Comparison of ENCODE assay signal across 8 mouse cellular contexts in genomic region chr6:124702784-124703103, GRCm38 (mm10). TPM values are rescaled to one million over a fixed set of nuclear protein-coding genes. Genes with fewer than 3 reads are reported as not detected.
DNase-seq lines count a peak whose midpoint lies in the region; ATAC-seq lines count a peak whose summit lies in the region.

No protein-coding gene starts in this region.

- no peak overlapping the region for H3K27ac ChIP-seq in kidney, embryonic 15.5 days
- H3K27ac ChIP-seq in liver, embryonic 13.5 days: no peak overlapping the region
- H3K27ac ChIP-seq in neural tube, embryonic 11.5 days (ENCODE audit: low read depth, low read length): no peak overlapping the region

- 46% methylated on average over 3 of the region's 3 CpGs for whole genome bisulfite sequencing in kidney, embryonic 15.5 days
- 54% methylated on average over 3 of the region's 3 CpGs for WGBS in liver, embryonic 13.5 days (ENCODE audit: insufficient replicate concordance)
- WGBS in neural tube, embryonic 11.5 days: 61% methylated on average over 3 of the region's 3 CpGs

- H3K4me2 ChIP-seq in kidney, embryonic 15.5 days: no peak overlapping the region
- no peak overlapping the region for H3K4me2 ChIP-seq in liver, embryonic 13.5 days
- no peak overlapping the region for H3K4me2 ChIP-seq in neural tube, embryonic 11.5 days (ENCODE audit: low read depth)

- peak; percentile 95 for ATAC-seq in activated CD4-positive, CD25-positive, alpha-beta regulatory T cell, adult 4 months
- ATAC-seq in kidney, embryonic 15.5 days (replicated peaks; ENCODE audit: low FRiP score): peak; percentile 60
- ATAC-seq in liver, embryonic 13.5 days (ENCODE audit: low read depth): peak; percentile 67
- peak; percentile 72; the same call in 1 of the 2 replicates for ATAC-seq in neural tube, embryonic 11.5 days (ENCODE audit: insufficient read depth, low FRiP score, low TSS enrichment)

- no peaks in the 10 kb centered on the region for H3K9me3 ChIP-seq in kidney, embryonic 15.5 days (replicated peaks)
- H3K9me3 ChIP-seq in liver, embryonic 13.5 days (replicated peaks): no peaks in the 10 kb centered on the region
- H3K9me3 ChIP-seq in neural tube, embryonic 11.5 days (ENCODE audit: control insufficient read depth, low read length): no peaks in the 10 kb centered on the region

- DNase-seq in A20 (ENCODE audit: low read depth, low spot score): peak; percentile 77
- DNase-seq in embryo, embryonic 9.5 days (ENCODE audit: extremely low spot score): peak; percentile 62
- DNase-seq in heart, adult 8-10 months (ENCODE audit: low spot score): peak; percentile 62
- peak; percentile 56 for DNase-seq in liver, embryonic 13.5 days
- peak; percentile 71 for DNase-seq in neural tube, embryonic 11.5 days (ENCODE audit: low spot score)
- peak; percentile 66 to 70 for DNase-seq in thymus, adult 18-20 months

- no peak overlapping the region for H3K4me3 ChIP-seq in kidney, embryonic 15.5 days (replicated peaks)
- no peak overlapping the region for H3K4me3 ChIP-seq in liver, embryonic 13.5 days (replicated peaks)
- no peak overlapping the region for H3K4me3 ChIP-seq in neural tube, embryonic 11.5 days (ENCODE audit: low read depth, low read length)

- H3K9ac ChIP-seq in kidney, embryonic 15.5 days: no peak overlapping the region
- H3K9ac ChIP-seq in liver, embryonic 13.5 days: no peak overlapping the region
- H3K9ac ChIP-seq in neural tube, embryonic 11.5 days (ENCODE audit: low read length): no peak overlapping the region

- peaks cover 97% of the 10 kb centered on the region for H3K36me3 ChIP-seq in kidney, embryonic 15.5 days
- H3K36me3 ChIP-seq in liver, embryonic 13.5 days: peaks cover 99% of the 10 kb centered on the region
- peaks cover 8% of the 10 kb centered on the region; the same call in 1 of the 2 replicates for H3K36me3 ChIP-seq in neural tube, embryonic 11.5 days (ENCODE audit: control insufficient read depth, insufficient read depth, low read length)

- peaks cover 15% of the 10 kb centered on the region for H3K4me1 ChIP-seq in kidney, embryonic 15.5 days
- peaks cover 23% of the 10 kb centered on the region for H3K4me1 ChIP-seq in liver, embryonic 13.5 days (replicated peaks)
- H3K4me1 ChIP-seq in neural tube, embryonic 11.5 days (ENCODE audit: control insufficient read depth, insufficient read depth, low read length): no peaks in the 10 kb centered on the region

- no peaks in the 10 kb centered on the region for H3K27me3 ChIP-seq in kidney, embryonic 15.5 days
- H3K27me3 ChIP-seq in liver, embryonic 13.5 days: no peaks in the 10 kb centered on the region
- no peaks in the 10 kb centered on the region for H3K27me3 ChIP-seq in neural tube, embryonic 11.5 days (ENCODE audit: control insufficient read depth, insufficient read depth, low read length)

RNA-seq across cellular contexts. Expression of gene Emg1, which starts 9.2 kb away (rescaled TPM):
- polyA plus RNA-seq in activated CD4-positive, CD25-positive, alpha-beta regulatory T cell, adult 4 months (2017; shearing (Covaris generic)): 100 to 1,000 TPM; 401 to 440 TPM
- 10 to 100 TPM; 64.4 to 81.5 (median 73.0) TPM for total RNA-seq in heart, adult 8-10 months (2022)
- 206 and 224 TPM in 2 replicates for polyA plus RNA-seq in kidney, embryonic 15.5 days (2015; fragmentation: Nextera tagmentation; extraction: Ambion mirVana)
- 189 and 198 TPM in 2 replicates for polyA plus RNA-seq in liver, embryonic 13.5 days (2015; fragmentation: Nextera tagmentation; extraction: Ambion mirVana)
- polyA plus RNA-seq in neural tube, embryonic 11.5 days (2014; fragmentation: Nextera tagmentation; extraction: Ambion mirVana): 202 and 204 TPM in 2 replicates

RNA-seq across cellular contexts. Expression of gene Phb2, which starts 9.4 kb away (rescaled TPM):
- polyA plus RNA-seq in activated CD4-positive, CD25-positive, alpha-beta regulatory T cell, adult 4 months (2017; shearing (Covaris generic)): 10 to 100 TPM; 72.2 to 87.3 TPM
- total RNA-seq in heart, adult 8-10 months (2022): 100 to 1,000 TPM; 251 to 296 (median 279) TPM
- polyA plus RNA-seq in kidney, embryonic 15.5 days (2015; fragmentation: Nextera tagmentation; extraction: Ambion mirVana): 401 and 402 TPM in 2 replicates
- polyA plus RNA-seq in liver, embryonic 13.5 days (2015; fragmentation: Nextera tagmentation; extraction: Ambion mirVana): 356 and 373 TPM in 2 replicates
- 362 and 370 TPM in 2 replicates for polyA plus RNA-seq in neural tube, embryonic 11.5 days (2014; fragmentation: Nextera tagmentation; extraction: Ambion mirVana)

RNA-seq across cellular contexts. Expression of gene Ptpn6, which starts 35.8 kb away (rescaled TPM):
- 100 to 1,000 TPM; 138 to 144 TPM for polyA plus RNA-seq in activated CD4-positive, CD25-positive, alpha-beta regulatory T cell, adult 4 months (2017; shearing (Covaris generic))
- 1 to 10 TPM; 2.0 to 5.7 (median 3.1) TPM for total RNA-seq in heart, adult 8-10 months (2022)
- 12.5 and 13.3 TPM in 2 replicates for polyA plus RNA-seq in kidney, embryonic 15.5 days (2015; fragmentation: Nextera tagmentation; extraction: Ambion mirVana)
- 28.7 and 29.5 TPM in 2 replicates for polyA plus RNA-seq in liver, embryonic 13.5 days (2015; fragmentation: Nextera tagmentation; extraction: Ambion mirVana)
- polyA plus RNA-seq in neural tube, embryonic 11.5 days (2014; fragmentation: Nextera tagmentation; extraction: Ambion mirVana): 6.9 and 8.0 TPM in 2 replicates

RNA-seq across cellular contexts. Expression of gene Grcc10, which starts 38.4 kb away (rescaled TPM):
- polyA plus RNA-seq in activated CD4-positive, CD25-positive, alpha-beta regulatory T cell, adult 4 months (2017; shearing (Covaris generic)): 100 to 1,000 TPM; 529 to 630 TPM
- 100 to 1,000 TPM; 286 to 318 (median 310) TPM for total RNA-seq in heart, adult 8-10 months (2022)
- 516 and 519 TPM in 2 replicates for polyA plus RNA-seq in kidney, embryonic 15.5 days (2015; fragmentation: Nextera tagmentation; extraction: Ambion mirVana)
- 77.7 and 80.2 TPM in 2 replicates for polyA plus RNA-seq in liver, embryonic 13.5 days (2015; fragmentation: Nextera tagmentation; extraction: Ambion mirVana)
- polyA plus RNA-seq in neural tube, embryonic 11.5 days (2014; fragmentation: Nextera tagmentation; extraction: Ambion mirVana): 456 and 504 TPM in 2 replicates

RNA-seq across cellular contexts. Expression of gene Lpcat3, which starts 39.9 kb away (rescaled TPM):
- polyA plus RNA-seq in activated CD4-positive, CD25-positive, alpha-beta regulatory T cell, adult 4 months (2017; shearing (Covaris generic)): 10 to 100 TPM; 24.3 to 25.9 TPM
- total RNA-seq in heart, adult 8-10 months (2022): 10 to 100 TPM; 38.8 to 39.9 (median 39.1) TPM
- polyA plus RNA-seq in kidney, embryonic 15.5 days (2015; fragmentation: Nextera tagmentation; extraction: Ambion mirVana): 77.4 and 80.4 TPM in 2 replicates
- polyA plus RNA-seq in liver, embryonic 13.5 days (2015; fragmentation: Nextera tagmentation; extraction: Ambion mirVana): 68.4 and 73.9 TPM in 2 replicates
- 37.3 and 42.2 TPM in 2 replicates for polyA plus RNA-seq in neural tube, embryonic 11.5 days (2014; fragmentation: Nextera tagmentation; extraction: Ambion mirVana)
